Mouse (Mus musculus): ENCODE measurements around the gene Nsun4. TPM values are rescaled to one million over a fixed set of nuclear protein-coding genes. Genes with fewer than 3 reads are reported as not detected.
A peak's percentile ranks its signal among the peaks of the same experiment; 100 is the strongest.

The Nsun4 gene
- 8.1 and 8.2 TPM in 2 replicates for polyA plus RNA-seq (2012; rRNA removed)

DNA sequence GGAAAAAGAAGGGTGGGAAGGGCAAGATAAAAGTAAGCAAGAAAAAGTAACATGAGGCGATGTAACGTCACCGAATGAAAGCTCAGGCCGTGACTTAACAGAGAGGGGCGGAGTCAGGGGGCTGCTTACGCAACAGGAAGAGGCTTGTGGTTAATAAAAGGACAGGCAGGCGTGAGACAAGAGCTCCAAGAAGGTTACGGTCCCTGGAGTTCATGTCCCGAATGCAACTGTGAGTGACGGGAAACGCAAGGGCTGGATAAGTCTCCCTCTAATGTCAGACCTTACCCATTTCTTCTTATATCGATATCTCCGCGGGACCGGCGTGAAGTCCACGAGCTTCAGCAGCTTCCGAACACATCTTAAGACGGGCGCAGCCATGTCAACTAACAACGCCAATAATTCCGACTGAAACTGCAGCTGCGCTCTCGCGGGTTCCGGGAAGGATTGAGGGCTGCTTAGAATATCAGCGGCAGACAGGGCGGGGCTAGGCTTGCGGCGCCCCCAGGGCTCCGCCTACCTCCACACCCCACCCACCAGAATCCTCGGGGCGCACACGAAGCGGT lies at the start of gene Nsun4:
Gene Nsun4 (minus strand): TSS at position 478 of the 563 bp plus-strand sequence.
- DNase-seq (ENCODE audit: low read depth) = peak; percentile 97
- TF ChIP-seq CTCF (IDR thresholded peaks at IDR 0.05; ENCODE audit: borderline replicate concordance, extremely low read depth, insufficient read depth, insufficient read length) = no peak
- peak; percentile 26; the same call in 1 of the 2 replicates for TF ChIP-seq POLR2A (IDR thresholded peaks at IDR 0.05; ENCODE audit: borderline replicate concordance, extremely low read depth, insufficient read depth, insufficient read length, poor library complexity, severe bottlenecking)

GRCm38 (mm10) chr4:116100959-116101358 lies 47.3 kb upstream of the Nsun4 start:
- no peak for DNase-seq (ENCODE audit: low read depth)
- TF ChIP-seq CTCF (IDR thresholded peaks at IDR 0.05; ENCODE audit: borderline replicate concordance, extremely low read depth, insufficient read depth, insufficient read length) (no peak), POLR2A (IDR thresholded peaks at IDR 0.05; ENCODE audit: borderline replicate concordance, extremely low read depth, insufficient read depth, insufficient read length, poor library complexity, severe bottlenecking) (no peak)

DNA sequence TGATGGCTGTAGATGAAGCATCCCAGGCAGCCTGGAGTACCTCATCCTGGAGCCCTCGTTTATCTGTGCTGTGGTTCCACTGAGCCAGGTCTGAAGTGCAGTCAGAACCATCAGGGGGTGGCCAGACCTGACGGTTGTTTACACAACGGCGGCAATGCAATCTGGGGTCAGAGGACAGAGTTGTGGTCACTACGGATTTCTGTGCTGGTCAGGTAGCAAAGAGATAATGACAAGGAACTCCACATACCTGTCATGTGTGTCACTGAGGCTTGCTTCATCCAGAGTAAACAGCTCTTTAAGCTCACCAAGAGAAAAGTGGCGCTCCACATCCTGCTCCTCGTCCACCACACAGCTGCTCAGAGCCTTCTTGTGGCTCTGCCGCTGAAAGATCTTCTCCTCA lies 43.5 kb upstream of the Nsun4 start:
- DNase-seq (ENCODE audit: low read depth) = no peak
- TF ChIP-seq POLR2A (IDR thresholded peaks at IDR 0.05; ENCODE audit: borderline replicate concordance, extremely low read depth, insufficient read depth, insufficient read length, poor library complexity, severe bottlenecking) = no peak
- TF ChIP-seq CTCF (IDR thresholded peaks at IDR 0.05; ENCODE audit: borderline replicate concordance, extremely low read depth, insufficient read depth, insufficient read length) = no peak

- no peak for DNase-seq (ENCODE audit: low read depth)
- TF ChIP-seq POLR2A (IDR thresholded peaks at IDR 0.05; ENCODE audit: borderline replicate concordance, extremely low read depth, insufficient read depth, insufficient read length, poor library complexity, severe bottlenecking) (no peak), CTCF (IDR thresholded peaks at IDR 0.05; ENCODE audit: borderline replicate concordance, extremely low read depth, insufficient read depth, insufficient read length) (no peak)
Observed at GRCm38 (mm10) chr4:116096291-116096690, 42.6 kb upstream of the Nsun4 start.

GRCm38 (mm10) chr4:116088510-116089249 lies 35.0 kb upstream of the Nsun4 start:
- DNase-seq (ENCODE audit: low read depth) = no peak
- TF ChIP-seq CTCF (IDR thresholded peaks at IDR 0.05; ENCODE audit: borderline replicate concordance, extremely low read depth, insufficient read depth, insufficient read length) (no peak), POLR2A (IDR thresholded peaks at IDR 0.05; ENCODE audit: borderline replicate concordance, extremely low read depth, insufficient read depth, insufficient read length, poor library complexity, severe bottlenecking) (no peak)

GRCm38 (mm10) chr4:116077240-116078095 lies 23.8 kb upstream of the Nsun4 start:
- TF ChIP-seq CTCF (IDR thresholded peaks at IDR 0.05; ENCODE audit: borderline replicate concordance, extremely low read depth, insufficient read depth, insufficient read length) = no peak
- no peak for TF ChIP-seq POLR2A (IDR thresholded peaks at IDR 0.05; ENCODE audit: borderline replicate concordance, extremely low read depth, insufficient read depth, insufficient read length, poor library complexity, severe bottlenecking)
- no peak for DNase-seq (ENCODE audit: low read depth)

GRCm38 (mm10) chr4:116076369-116077231 lies 22.9 kb upstream of the Nsun4 start:
- TF ChIP-seq POLR2A (IDR thresholded peaks at IDR 0.05; ENCODE audit: borderline replicate concordance, extremely low read depth, insufficient read depth, insufficient read length, poor library complexity, severe bottlenecking) (no peak), CTCF (IDR thresholded peaks at IDR 0.05; ENCODE audit: borderline replicate concordance, extremely low read depth, insufficient read depth, insufficient read length) (no peak)
- peak; percentile 51 for DNase-seq (ENCODE audit: low read depth)

- TF ChIP-seq CTCF (IDR thresholded peaks at IDR 0.05; ENCODE audit: borderline replicate concordance, extremely low read depth, insufficient read depth, insufficient read length) (peak; percentile 41; the same call in 1 of the 2 replicates), POLR2A (IDR thresholded peaks at IDR 0.05; ENCODE audit: borderline replicate concordance, extremely low read depth, insufficient read depth, insufficient read length, poor library complexity, severe bottlenecking) (no peak)
- peak; percentile 72 for DNase-seq (ENCODE audit: low read depth)
Observed at GRCm38 (mm10) chr4:116075631-116076368, 22.1 kb upstream of the Nsun4 start.

- TF ChIP-seq POLR2A (IDR thresholded peaks at IDR 0.05; ENCODE audit: borderline replicate concordance, extremely low read depth, insufficient read depth, insufficient read length, poor library complexity, severe bottlenecking) = peak; percentile 96
- no peak for TF ChIP-seq CTCF (IDR thresholded peaks at IDR 0.05; ENCODE audit: borderline replicate concordance, extremely low read depth, insufficient read depth, insufficient read length)
- DNase-seq (ENCODE audit: low read depth) = peak; percentile 99
Observed at GRCm38 (mm10) chr4:116074861-116075620, 21.4 kb upstream of the Nsun4 start, which contains the start of the genes Uqcrh and Lrrc41. Gene Uqcrh, minus strand, starts transcription at chr4:116075071. Gene Lrrc41, plus strand, starts transcription at chr4:116075269.

Measured in brain, embryonic 14.5 days (tissue).